Mouse (Mus musculus): ENCODE measurements around the gene C1qc.

GRCm38 (mm10) chr4:136848565-136848964 lies 44.3 kb downstream of the C1qc start:
- TF ChIP-seq CTCF (IDR thresholded peaks at IDR 0.05; ENCODE audit: low read depth) (no peak), EP300 (IDR thresholded peaks at IDR 0.05; ENCODE audit: low read depth) (no peak)
